Mouse (Mus musculus) adipocyte (in vitro differentiated cells): Measurements from ENCODE around the gene Tcp10a.
"Not testable (repeated sequence)": the region's sequence is repeated elsewhere in the genome, so short reads cannot be mapped to it uniquely, and the experiment has no call there.

Experiments used
- DNase-seq: peaks from one replicate; pipeline ENCODE4 v3.0.0-alpha.2; 2016; ENCODE audit warnings: low spot score

Tcp10a gene

GRCm38 (mm10) chr17:7324346-7324745 is at the start of gene Tcp10a:
Gene Tcp10a, plus strand, starts transcription at chr17:7324646.
- not testable (repeated sequence) for DNase-seq

GRCm38 (mm10) chr17:7278702-7279242 is 45.7 kb upstream of the Tcp10a start:
- DNase-seq: no peak

GRCm38 (mm10) chr17:7279251-7279650 is 45.2 kb upstream of the Tcp10a start:
- DNase-seq: no peak

- DNase-seq: peak; percentile 97
These were observed 40.0 kb upstream of the Tcp10a start for GRCm38 (mm10) chr17:7284297-7284910.

DNA sequence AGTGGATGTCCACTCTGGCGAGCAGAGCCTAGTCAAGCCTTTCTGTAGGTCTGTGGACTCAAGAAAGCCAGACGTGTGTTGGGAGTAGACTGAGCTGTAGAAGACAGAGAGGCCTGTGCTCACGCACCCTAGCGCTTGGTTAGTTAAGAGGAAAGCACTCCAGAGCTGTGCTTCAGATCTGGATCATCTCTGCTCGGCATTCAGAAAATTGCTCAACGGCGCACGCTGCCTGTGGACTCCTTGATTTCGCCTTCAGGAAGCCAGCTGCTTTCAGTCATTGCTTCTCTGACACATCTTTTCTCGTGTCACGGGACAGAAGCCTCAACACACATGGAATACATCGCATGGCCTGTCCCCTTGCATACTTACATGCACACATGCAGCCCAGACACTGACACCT is 39.2 kb upstream of the Tcp10a start:
- DNase-seq: no peak

- no peak for DNase-seq
These were observed 37.9 kb upstream of the Tcp10a start for GRCm38 (mm10) chr17:7286422-7287050.

GRCm38 (mm10) chr17:7292012-7292684 is 32.3 kb upstream of the Tcp10a start:
- no peak for DNase-seq

DNA sequence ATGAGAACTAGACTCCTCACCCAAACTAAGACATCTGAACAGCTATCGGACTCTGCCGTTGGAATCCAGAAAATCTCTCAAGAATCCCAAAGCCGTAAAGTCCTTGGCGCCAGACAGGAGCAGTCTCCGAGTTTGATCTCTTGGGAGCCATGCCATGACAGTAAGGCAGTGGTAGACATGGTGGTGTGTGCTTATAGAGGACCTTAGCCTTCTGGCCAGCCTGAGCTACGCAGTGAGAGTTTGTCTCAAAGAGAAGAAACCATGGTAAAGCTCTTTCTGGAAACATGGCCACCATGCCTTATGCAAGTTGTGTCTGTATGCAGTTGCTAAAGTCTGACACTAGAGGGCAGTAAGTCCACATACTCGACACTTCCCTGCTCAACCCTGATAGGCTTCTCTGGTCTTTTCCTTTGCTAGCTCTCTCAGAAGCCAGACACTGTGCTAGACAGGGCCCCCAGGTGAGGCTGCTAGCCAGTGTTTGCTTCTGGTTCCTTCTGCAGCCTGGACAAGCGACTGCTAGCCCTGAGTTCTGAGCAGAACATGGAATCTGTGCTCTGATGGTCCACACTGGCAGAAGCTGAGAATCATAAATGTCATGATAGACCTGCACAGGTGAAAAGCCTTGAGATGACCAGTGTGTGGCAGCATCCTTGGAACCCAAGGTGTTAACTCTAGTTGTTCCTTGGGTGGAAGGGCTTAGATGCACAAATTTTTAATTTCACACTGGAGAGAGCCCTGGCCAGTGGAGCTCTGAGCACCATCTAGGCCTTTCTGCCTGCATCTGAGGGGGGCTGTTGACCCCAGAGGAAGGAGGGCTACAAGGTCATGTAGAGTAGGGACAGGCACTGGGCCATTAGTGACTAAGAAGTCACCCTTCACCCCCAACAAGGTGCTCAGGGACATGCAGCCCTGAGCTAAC is 17.9 kb upstream of the Tcp10a start:
- DNase-seq: peak; percentile 1

- not testable (repeated sequence) for DNase-seq
These were observed 8.6 kb upstream of the Tcp10a start for GRCm38 (mm10) chr17:7315693-7316382.

- not testable (repeated sequence) for DNase-seq
These were observed 4.7 kb upstream of the Tcp10a start for GRCm38 (mm10) chr17:7319789-7320188.

DNA sequence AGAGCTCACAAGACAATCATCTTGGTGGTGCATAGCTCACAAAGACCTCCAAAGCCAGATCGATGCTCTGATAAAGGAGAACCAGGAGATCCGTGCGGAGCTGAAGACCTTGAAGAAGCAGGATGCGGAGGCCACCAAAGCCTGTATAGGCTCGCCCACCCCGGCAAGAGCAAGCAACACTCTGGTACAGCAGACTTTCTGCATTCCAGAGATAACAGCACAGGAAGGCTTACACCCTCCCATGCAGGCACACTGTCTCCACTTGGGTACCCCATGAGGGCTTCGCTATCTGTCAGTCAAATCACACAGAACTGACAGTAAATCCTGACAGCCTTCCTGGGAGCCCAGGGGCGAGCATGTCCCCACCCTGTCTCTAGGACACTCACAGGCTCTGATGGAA is 2.0 kb downstream of the Tcp10a start:
- not testable (repeated sequence) for DNase-seq

- DNase-seq: not testable (repeated sequence)
These were observed 8.3 kb downstream of the Tcp10a start for GRCm38 (mm10) chr17:7332745-7333144.

DNA sequence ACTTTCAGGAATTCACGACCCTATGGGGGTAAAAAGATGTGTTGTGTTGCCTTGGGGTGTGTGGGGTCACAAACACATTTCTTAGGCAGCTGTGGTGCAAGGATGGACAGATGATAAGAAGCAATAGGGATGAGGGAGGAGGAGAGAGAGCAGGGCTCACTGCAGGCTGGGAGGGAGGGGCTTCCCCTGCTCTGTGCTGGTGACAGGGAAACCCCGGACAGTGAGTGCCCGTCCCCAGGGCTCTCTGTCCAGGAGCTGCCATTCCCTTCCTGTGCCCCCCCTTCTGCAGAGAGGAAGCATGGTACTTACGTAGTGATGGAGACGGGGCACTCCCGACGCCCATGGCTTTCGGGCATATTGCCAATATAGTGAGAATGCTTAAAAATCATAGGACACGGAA is 12.9 kb downstream of the Tcp10a start:
- DNase-seq: not testable (repeated sequence)

GRCm38 (mm10) chr17:7348765-7349164 is 24.3 kb downstream of the Tcp10a start:
- DNase-seq: not testable (repeated sequence)

- DNase-seq: not testable (repeated sequence)
These were observed 28.1 kb downstream of the Tcp10a start, which contains the start of gene Ttll2 for GRCm38 (mm10) chr17:7352596-7352995. Gene Ttll2, minus strand, starts transcription at chr17:7352696.

- DNase-seq: not testable (repeated sequence)
These were observed 35.4 kb downstream of the Tcp10a start for GRCm38 (mm10) chr17:7359806-7360205.

GRCm38 (mm10) chr17:7360749-7361465 is 36.5 kb downstream of the Tcp10a start:
- DNase-seq: not testable (repeated sequence)

DNA sequence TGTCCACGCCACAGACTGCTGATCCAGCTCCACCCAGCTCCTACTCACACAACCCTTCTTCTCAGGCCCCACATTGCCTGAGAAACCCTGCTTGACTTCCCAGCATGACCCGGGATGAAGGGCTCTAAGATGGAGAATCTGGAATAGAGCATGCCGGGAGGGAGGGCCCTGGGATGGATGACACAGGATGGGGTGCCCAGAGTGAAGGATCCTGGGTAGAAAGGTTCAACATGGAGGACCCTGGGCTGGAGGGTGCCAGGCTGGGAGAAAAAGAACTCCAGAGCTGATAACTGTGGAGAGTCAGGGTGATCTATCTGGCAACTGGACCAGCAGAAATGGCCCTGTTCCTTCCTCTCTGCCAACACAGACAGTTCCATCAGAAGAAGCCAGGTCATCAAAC is 41.2 kb downstream of the Tcp10a start:
- not testable (repeated sequence) for DNase-seq

- not testable (repeated sequence) for DNase-seq
These were observed 41.8 kb downstream of the Tcp10a start for GRCm38 (mm10) chr17:7366265-7366664.

- DNase-seq: not testable (repeated sequence)
These were observed 42.4 kb downstream of the Tcp10a start for GRCm38 (mm10) chr17:7366676-7367374.
